Mouse (Mus musculus): ENCODE results near the gene Sltm.

GRCm38 (mm10) chr9:70523813-70524212, 18.7 kb upstream of the Sltm start:
- TF ChIP-seq ZC3H11A (IDR thresholded peaks at IDR 0.05; ENCODE audit: borderline replicate concordance, low read depth, low read length) (no peak), CHD2 (IDR thresholded peaks at IDR 0.05; ENCODE audit: low read depth, low read length) (no peak), ZNF384 (IDR thresholded peaks at IDR 0.05; ENCODE audit: low read depth, low read length) (no peak), HCFC1 (IDR thresholded peaks at IDR 0.05; ENCODE audit: borderline replicate concordance, insufficient read depth, low read length) (no peak), MAFK (IDR thresholded peaks at IDR 0.05; ENCODE audit: insufficient read depth, low read depth, low read length) (no peak)

Data from ES-E14 (cell line).